Mouse (Mus musculus) liver, embryonic 11.5 days (tissue): ENCODE data around the gene Cebpg. TPM values are rescaled to one million over a fixed set of nuclear protein-coding genes. Genes with fewer than 3 reads are reported as not detected.

ENCODE experiments used
- ATAC-seq: fragments of 200-750 bp; cut with Nextera tagmentation; replicated peaks from 2 replicates; pipeline ENCODE4 v1.8.0; 2017; ENCODE audit warnings: moderate number of reproducible peaks, mild to moderate bottlenecking, moderate TSS enrichment, moderate library complexity; ENCODE audit not compliant: low FRiP score
- DNase-seq: peaks from one replicate; pipeline ENCODE4 v3.0.0-alpha.2; 2017; ENCODE audit warnings: low spot score
- H3K27ac ChIP-seq: fragments of 300-500 bp; sonication (generic); 2 replicates; pipeline ENCODE4 v1.5.1; 2014; ENCODE audit warnings: mild to moderate bottlenecking, low read depth, low read length, control low read depth
- H3K27me3 ChIP-seq: fragments of 300-500 bp; sonication (generic); replicated peaks from 2 replicates; pipeline ENCODE4 v1.6.1; 2014; ENCODE audit warnings: low read length, mixed read lengths; ENCODE audit not compliant: control insufficient read depth, insufficient read depth
- H3K36me3 ChIP-seq: fragments of 300-500 bp; sonication (generic); 2 replicates; pipeline ENCODE4 v1.6.1; 2014; ENCODE audit warnings: mild to moderate bottlenecking, low read length, moderate library complexity, mixed read lengths; ENCODE audit not compliant: control insufficient read depth, insufficient read depth
- H3K4me1 ChIP-seq: fragments of 300-500 bp; sonication (generic); replicated peaks from 2 replicates; pipeline ENCODE4 v1.6.1; 2014; ENCODE audit warnings: low read length, mixed read lengths; ENCODE audit not compliant: control insufficient read depth, insufficient read depth
- H3K4me2 ChIP-seq: fragments of 300-500 bp; sonication (generic); 2 replicates; pipeline ENCODE4 v1.6.1; 2014; ENCODE audit warnings: mild to moderate bottlenecking, control low read depth, moderate library complexity
- H3K4me3 ChIP-seq: fragments of 300-500 bp; sonication (generic); 2 replicates; pipeline ENCODE4 v1.5.1; 2014; ENCODE audit warnings: low read depth, low read length, control low read depth
- H3K9ac ChIP-seq: fragments of 300-500 bp; sonication (generic); 2 replicates; pipeline ENCODE4 v1.6.1; 2014; ENCODE audit warnings: low read depth, low read length, control low read depth
- H3K9me3 ChIP-seq: fragments of 300-500 bp; sonication (generic); 2 replicates; pipeline ENCODE4 v1.6.1; 2016; ENCODE audit warnings: low read length, inconsistent platforms, mixed read lengths; ENCODE audit not compliant: control insufficient read depth
- WGBS: fragments of 180-500 bp; shearing (Covaris S2); extraction: QIAGEN DNeasy Blood & Tissue Kit; methylation state at CpG from one replicate; pipeline ENCODE4 v1.1.7; 2014; 5-methylcytosine and 5-hydroxymethylcytosine counted together
- polyA plus RNA-seq: library from polyadenylated mRNA; unstranded; fragments of >200 nt; fragmentation: Nextera tagmentation; extraction: Ambion mirVana; gene quantifications from 2 replicates; pipeline ENCODE4 v1.2.1, GENCODE M21; 2014

Gene Cebpg
- 25.6 and 26.2 TPM in 2 replicates for polyA plus RNA-seq

GRCm38 (mm10) chr7:35056436-35056864, at the start of gene Cebpg:
Cebpg (minus strand) TSS chr7:35056573.
- peak within 1 kb of the TSS; percentile 94 for H3K4me2 ChIP-seq
- ATAC-seq: peak; percentile 97
- DNase-seq: peak; percentile 94

GRCm38 (mm10) chr7:35099528-35099927, 43.2 kb upstream of the Cebpg start:
- Histone ChIP-seq H3K27me3 (no peaks in the 10 kb centered on the region), H3K27ac (no peak overlapping the region), H3K4me2 (no peak overlapping the region), H3K4me1 (no peaks in the 10 kb centered on the region), H3K36me3 (no peaks in the 10 kb centered on the region), H3K9ac (no peak overlapping the region), H3K9me3 (no peaks in the 10 kb centered on the region), H3K4me3 (no peak overlapping the region)
- ATAC-seq (no peak), DNase-seq (no peak)
- 70% methylated on average over 4 of the region's 4 CpGs for WGBS

More at GRCm38 (mm10) chr7:35056436-35056864, at the start of gene Cebpg:
- Histone ChIP-seq H3K9me3 (no peaks in the 10 kb centered on the region; the same call in 1 of the 2 replicates), H3K27me3 (no peaks in the 10 kb centered on the region), H3K4me3 (peak within 1 kb of the TSS; percentile 99), H3K4me1 (peaks cover 23% of the 10 kb centered on the region), H3K27ac (peak within 1 kb of the TSS; percentile 87), H3K36me3 (no peaks in the 10 kb centered on the region), H3K9ac (peak within 1 kb of the TSS; percentile 93)
- WGBS: 1% methylated on average over 46 of the region's 53 CpGs

DNA sequence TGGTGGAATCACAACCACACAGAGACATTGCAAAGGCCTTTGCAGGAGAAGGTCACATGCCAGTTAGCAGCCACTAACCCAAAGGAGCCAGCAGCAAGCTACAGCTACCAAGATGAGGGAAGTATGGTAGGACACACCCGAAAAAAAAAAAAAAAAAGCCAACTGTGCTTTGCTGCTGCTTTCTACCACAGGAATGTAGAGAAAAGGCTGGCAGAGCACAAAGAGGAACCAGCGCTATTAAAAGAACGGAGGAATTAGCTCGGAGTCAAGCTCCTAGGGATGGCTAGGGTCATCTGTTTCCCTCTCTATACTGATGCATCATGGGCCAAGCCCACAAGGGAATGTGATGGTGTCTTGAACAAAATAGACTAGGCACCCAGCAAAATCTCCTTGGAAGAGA, 42.4 kb upstream of the Cebpg start:
- Histone ChIP-seq H3K4me2 (no peak overlapping the region), H3K4me3 (no peak overlapping the region), H3K9me3 (no peaks in the 10 kb centered on the region), H3K27me3 (no peaks in the 10 kb centered on the region), H3K4me1 (no peaks in the 10 kb centered on the region), H3K9ac (no peak overlapping the region), H3K36me3 (no peaks in the 10 kb centered on the region), H3K27ac (no peak overlapping the region)
- ATAC-seq (no peak), DNase-seq (no peak)
- WGBS: 39% methylated on average over 4 of the region's 4 CpGs

- no peak for ATAC-seq
- Histone ChIP-seq H3K4me1 (no peaks in the 10 kb centered on the region), H3K36me3 (no peaks in the 10 kb centered on the region), H3K4me3 (no peak overlapping the region), H3K9ac (no peak overlapping the region), H3K9me3 (no peaks in the 10 kb centered on the region), H3K4me2 (no peak overlapping the region), H3K27me3 (no peaks in the 10 kb centered on the region), H3K27ac (no peak overlapping the region)
- no peak for DNase-seq
- WGBS: 74% methylated on average over 9 of the region's 9 CpGs
Observed at GRCm38 (mm10) chr7:35094975-35095678, 38.8 kb upstream of the Cebpg start.

DNA sequence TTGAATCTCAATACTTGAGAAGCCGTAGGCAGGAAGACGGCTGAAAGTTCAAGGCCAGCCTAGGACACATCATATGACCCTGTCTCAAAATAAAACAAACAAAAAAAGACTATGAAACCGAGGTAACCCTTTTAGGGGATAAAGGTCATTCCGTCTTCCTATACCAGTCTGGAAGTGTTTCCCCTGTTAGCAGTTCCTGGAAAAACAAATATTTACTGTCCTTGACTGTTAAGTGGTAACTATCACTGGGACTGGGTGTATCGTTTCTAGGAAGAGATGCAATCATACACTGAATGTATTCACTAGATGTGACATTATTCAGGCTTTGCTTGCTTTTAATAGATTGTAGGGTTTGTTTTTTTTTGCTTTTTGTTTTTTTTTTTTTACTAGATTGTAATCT, 34.2 kb upstream of the Cebpg start:
- Histone ChIP-seq H3K36me3 (no peaks in the 10 kb centered on the region), H3K27ac (no peak overlapping the region), H3K4me3 (no peak overlapping the region), H3K9me3 (no peaks in the 10 kb centered on the region), H3K4me2 (no peak overlapping the region), H3K27me3 (no peaks in the 10 kb centered on the region), H3K9ac (no peak overlapping the region), H3K4me1 (no peaks in the 10 kb centered on the region)
- WGBS: 65% methylated on average over 5 of the region's 5 CpGs
- DNase-seq: no peak
- no peak for ATAC-seq

- DNase-seq (peak; percentile 37), ATAC-seq (0 out of 2 replicates have a peak, but pooled peaks have one; percentile 47)
- Histone ChIP-seq H3K27ac (no peak overlapping the region), H3K4me1 (no peaks in the 10 kb centered on the region), H3K4me2 (peak overlapping the region; percentile 58), H3K36me3 (no peaks in the 10 kb centered on the region), H3K9me3 (no peaks in the 10 kb centered on the region), H3K4me3 (peak overlapping the region; percentile 26), H3K27me3 (no peaks in the 10 kb centered on the region), H3K9ac (no peak overlapping the region)
- WGBS: 5% methylated on average over 21 of the region's 21 CpGs
Observed at GRCm38 (mm10) chr7:35086271-35086861, 30.0 kb upstream of the Cebpg start.

GRCm38 (mm10) chr7:35084565-35085360, 28.4 kb upstream of the Cebpg start:
- Histone ChIP-seq H3K4me3 (no peak overlapping the region), H3K27me3 (no peaks in the 10 kb centered on the region), H3K36me3 (no peaks in the 10 kb centered on the region), H3K9ac (no peak overlapping the region), H3K4me1 (peaks cover 4% of the 10 kb centered on the region), H3K9me3 (no peaks in the 10 kb centered on the region), H3K4me2 (no peak overlapping the region), H3K27ac (no peak overlapping the region)
- no peak for DNase-seq
- ATAC-seq: no peak
- 64% methylated on average over 12 of the region's 12 CpGs for WGBS

DNA sequence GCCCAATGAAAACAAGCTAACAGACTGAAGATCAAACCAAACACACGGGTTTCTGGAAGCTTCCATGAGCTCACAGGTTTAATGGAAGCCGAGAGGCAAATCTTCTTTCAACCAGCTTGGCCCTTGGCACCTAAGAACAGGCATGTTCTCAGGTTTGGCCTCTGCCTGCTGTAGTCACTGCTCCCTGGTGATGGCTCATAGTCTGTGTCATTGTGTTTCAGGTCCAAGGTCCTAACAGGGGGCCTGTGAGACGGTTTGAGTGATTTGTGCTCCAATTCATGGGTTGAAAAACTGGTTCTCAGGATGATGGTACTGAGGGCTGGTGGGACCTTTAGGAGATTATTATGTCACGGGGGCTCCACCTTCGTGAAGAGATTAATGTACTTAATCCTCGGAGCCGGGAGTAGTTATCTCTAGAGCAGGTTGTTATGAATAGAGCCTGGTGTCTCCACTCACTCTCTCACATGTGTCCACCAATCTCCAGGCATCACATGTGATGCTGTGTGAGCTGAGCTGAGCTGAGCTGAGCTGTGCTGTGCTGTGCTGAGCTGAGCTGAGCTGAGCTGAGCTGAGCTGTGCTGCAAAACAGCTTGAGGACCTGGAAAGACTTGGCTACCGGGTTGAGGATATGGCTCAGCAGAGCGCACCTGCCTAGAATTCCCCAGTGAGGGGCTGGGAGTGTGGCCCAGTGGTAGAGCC, 25.2 kb upstream of the Cebpg start:
- no peak overlapping the region; the same call in 1 of the 2 replicates for H3K4me2 ChIP-seq
- no peaks in the 10 kb centered on the region for H3K27me3 ChIP-seq
- H3K9me3 ChIP-seq: no peaks in the 10 kb centered on the region
- H3K9ac ChIP-seq: no peak overlapping the region
- H3K36me3 ChIP-seq: no peaks in the 10 kb centered on the region
- ATAC-seq: no peak; the same call in 1 of the 2 replicates
- no peak overlapping the region for H3K4me3 ChIP-seq
- DNase-seq: no peak
- H3K4me1 ChIP-seq: peaks cover 4% of the 10 kb centered on the region
- H3K27ac ChIP-seq: no peak overlapping the region
- 74% methylated on average over 9 of the region's 9 CpGs for WGBS
